Mouse (Mus musculus): Measurements from ENCODE around the gene Ripor1. TPM values are rescaled to one million over a fixed set of nuclear protein-coding genes. Genes with fewer than 3 reads are reported as not detected.

Ripor1 gene
- polyA plus RNA-seq, 1 experiment from 2014 or later: 13.1 TPM

GRCm38 (mm10) chr8:105571810-105572209 lies 33.2 kb upstream of the Ripor1 start:
- Histone ChIP-seq H3K36me3 (ENCODE audit: control insufficient read depth, insufficient read depth, low read length) (no peaks in the 10 kb centered on the region), H3K27ac (replicated peaks; ENCODE audit: low read depth, low read length) (no peak overlapping the region), H3K4me2 (ENCODE audit: low read depth, severe bottlenecking) (no peak overlapping the region), H3K9me3 (ENCODE audit: control insufficient read depth, low read length) (no peaks in the 10 kb centered on the region), H3K9ac (ENCODE audit: low read length) (no peak overlapping the region), H3K4me3 (ENCODE audit: low read depth, low read length) (no peak overlapping the region), H3K4me1 (ENCODE audit: control insufficient read depth, insufficient read depth, low read length) (peaks cover under 1% of the 10 kb centered on the region; the same call in 1 of the 2 replicates), H3K27me3 (ENCODE audit: control insufficient read depth, insufficient read depth, low read length) (no peaks in the 10 kb centered on the region)
- WGBS: 91% methylated on average over 9 of the region's 9 CpGs
- ATAC-seq (ENCODE audit: insufficient number of reproducible peaks, low FRiP score, low TSS enrichment, low read depth) (no peak), DNase-seq (ENCODE audit: low spot score) (no peak)

GRCm38 (mm10) chr8:105573427-105573826 lies 31.6 kb upstream of the Ripor1 start:
- Histone ChIP-seq H3K36me3 (ENCODE audit: control insufficient read depth, insufficient read depth, low read length) (no peaks in the 10 kb centered on the region), H3K4me3 (ENCODE audit: low read depth, low read length) (no peak overlapping the region), H3K9me3 (ENCODE audit: control insufficient read depth, low read length) (no peaks in the 10 kb centered on the region), H3K27me3 (ENCODE audit: control insufficient read depth, insufficient read depth, low read length) (no peaks in the 10 kb centered on the region), H3K9ac (ENCODE audit: low read length) (no peak overlapping the region), H3K4me1 (ENCODE audit: control insufficient read depth, insufficient read depth, low read length) (no peaks in the 10 kb centered on the region), H3K27ac (replicated peaks; ENCODE audit: low read depth, low read length) (no peak overlapping the region), H3K4me2 (ENCODE audit: low read depth, severe bottlenecking) (no peak overlapping the region)
- ATAC-seq (ENCODE audit: insufficient number of reproducible peaks, low FRiP score, low TSS enrichment, low read depth): no peak
- no peak for DNase-seq (ENCODE audit: low spot score)

- no peaks in the 10 kb centered on the region for H3K9me3 ChIP-seq (ENCODE audit: control insufficient read depth, low read length)
- no peak overlapping the region for H3K9ac ChIP-seq (ENCODE audit: low read length)
- H3K27ac ChIP-seq (replicated peaks; ENCODE audit: low read depth, low read length): no peak overlapping the region
- H3K4me3 ChIP-seq (ENCODE audit: low read depth, low read length): no peak overlapping the region
- no peak overlapping the region for H3K4me2 ChIP-seq (ENCODE audit: low read depth, severe bottlenecking)
- H3K36me3 ChIP-seq (ENCODE audit: control insufficient read depth, insufficient read depth, low read length): no peaks in the 10 kb centered on the region
- ATAC-seq (ENCODE audit: insufficient number of reproducible peaks, low FRiP score, low TSS enrichment, low read depth) (no peak), DNase-seq (ENCODE audit: low spot score) (no peak)
- no peaks in the 10 kb centered on the region for H3K27me3 ChIP-seq (ENCODE audit: control insufficient read depth, insufficient read depth, low read length)
- no peaks in the 10 kb centered on the region for H3K4me1 ChIP-seq (ENCODE audit: control insufficient read depth, insufficient read depth, low read length)
- WGBS: 52% methylated on average over 6 of the region's 6 CpGs
These were observed 30.3 kb upstream of the Ripor1 start for GRCm38 (mm10) chr8:105574741-105575140.

- WGBS: 68% methylated on average over 3 of the region's 3 CpGs
These were observed 29.5 kb upstream of the Ripor1 start for GRCm38 (mm10) chr8:105575538-105575937.

GRCm38 (mm10) chr8:105579719-105580118 lies 25.3 kb upstream of the Ripor1 start:
- ATAC-seq (ENCODE audit: insufficient number of reproducible peaks, low FRiP score, low TSS enrichment, low read depth) (no peak), DNase-seq (ENCODE audit: low spot score) (no peak)
- Histone ChIP-seq H3K36me3 (ENCODE audit: control insufficient read depth, insufficient read depth, low read length) (no peaks in the 10 kb centered on the region), H3K4me3 (ENCODE audit: low read depth, low read length) (no peak overlapping the region), H3K9ac (ENCODE audit: low read length) (no peak overlapping the region), H3K4me2 (ENCODE audit: low read depth, severe bottlenecking) (no peak overlapping the region), H3K4me1 (ENCODE audit: control insufficient read depth, insufficient read depth, low read length) (no peaks in the 10 kb centered on the region), H3K9me3 (ENCODE audit: control insufficient read depth, low read length) (no peaks in the 10 kb centered on the region), H3K27ac (replicated peaks; ENCODE audit: low read depth, low read length) (no peak overlapping the region), H3K27me3 (ENCODE audit: control insufficient read depth, insufficient read depth, low read length) (no peaks in the 10 kb centered on the region)
- WGBS: 63% methylated on average over 3 of the region's 3 CpGs

More at GRCm38 (mm10) chr8:105575538-105575937, 29.5 kb upstream of the Ripor1 start:
- Histone ChIP-seq H3K9me3 (ENCODE audit: control insufficient read depth, low read length) (no peaks in the 10 kb centered on the region), H3K4me1 (ENCODE audit: control insufficient read depth, insufficient read depth, low read length) (no peaks in the 10 kb centered on the region), H3K36me3 (ENCODE audit: control insufficient read depth, insufficient read depth, low read length) (no peaks in the 10 kb centered on the region), H3K27ac (replicated peaks; ENCODE audit: low read depth, low read length) (no peak overlapping the region), H3K4me2 (ENCODE audit: low read depth, severe bottlenecking) (no peak overlapping the region), H3K4me3 (ENCODE audit: low read depth, low read length) (no peak overlapping the region), H3K9ac (ENCODE audit: low read length) (no peak overlapping the region), H3K27me3 (ENCODE audit: control insufficient read depth, insufficient read depth, low read length) (no peaks in the 10 kb centered on the region)
- ATAC-seq (ENCODE audit: insufficient number of reproducible peaks, low FRiP score, low TSS enrichment, low read depth) (no peak), DNase-seq (ENCODE audit: low spot score) (no peak)

GRCm38 (mm10) chr8:105592431-105592830 lies 12.6 kb upstream of the Ripor1 start:
- Histone ChIP-seq H3K4me2 (ENCODE audit: low read depth, severe bottlenecking) (no peak overlapping the region), H3K9me3 (ENCODE audit: control insufficient read depth, low read length) (no peaks in the 10 kb centered on the region), H3K4me1 (ENCODE audit: control insufficient read depth, insufficient read depth, low read length) (0 out of 2 replicates have a peak, but pooled peaks cover 8% of the 10 kb centered on the region), H3K27me3 (ENCODE audit: control insufficient read depth, insufficient read depth, low read length) (no peaks in the 10 kb centered on the region), H3K4me3 (ENCODE audit: low read depth, low read length) (no peak overlapping the region), H3K9ac (ENCODE audit: low read length) (no peak overlapping the region), H3K27ac (replicated peaks; ENCODE audit: low read depth, low read length) (no peak overlapping the region), H3K36me3 (ENCODE audit: control insufficient read depth, insufficient read depth, low read length) (no peaks in the 10 kb centered on the region)
- 83% methylated on average over 2 of the region's 2 CpGs for WGBS
- no peak for DNase-seq (ENCODE audit: low spot score)
- ATAC-seq (ENCODE audit: insufficient number of reproducible peaks, low FRiP score, low TSS enrichment, low read depth): no peak

- peak overlapping the region; percentile 33 for H3K4me2 ChIP-seq (ENCODE audit: low read depth, severe bottlenecking)
- WGBS: 16% methylated on average over 15 of the region's 15 CpGs
- DNase-seq (ENCODE audit: low spot score) (peak; percentile 65), ATAC-seq (ENCODE audit: insufficient number of reproducible peaks, low FRiP score, low TSS enrichment, low read depth) (0 out of 2 replicates have a peak, but pooled peaks have one; percentile 58)
- H3K9ac ChIP-seq (ENCODE audit: low read length): peak overlapping the region; percentile 5; the same call in 1 of the 2 replicates
- H3K4me1 ChIP-seq (ENCODE audit: control insufficient read depth, insufficient read depth, low read length): 0 out of 2 replicates have a peak, but pooled peaks cover 8% of the 10 kb centered on the region
- H3K27me3 ChIP-seq (ENCODE audit: control insufficient read depth, insufficient read depth, low read length): no peaks in the 10 kb centered on the region
- peak overlapping the region; percentile 43; the same call in 1 of the 2 replicates for H3K27ac ChIP-seq (replicated peaks; ENCODE audit: low read depth, low read length)
- H3K36me3 ChIP-seq (ENCODE audit: control insufficient read depth, insufficient read depth, low read length): no peaks in the 10 kb centered on the region
- H3K4me3 ChIP-seq (ENCODE audit: low read depth, low read length): no peak overlapping the region
- no peaks in the 10 kb centered on the region for H3K9me3 ChIP-seq (ENCODE audit: control insufficient read depth, low read length)
These were observed 11.2 kb upstream of the Ripor1 start for GRCm38 (mm10) chr8:105593859-105594258.

- DNase-seq (ENCODE audit: low spot score) (no peak), ATAC-seq (ENCODE audit: insufficient number of reproducible peaks, low FRiP score, low TSS enrichment, low read depth) (no peak)
- Histone ChIP-seq H3K9me3 (ENCODE audit: control insufficient read depth, low read length) (no peaks in the 10 kb centered on the region), H3K4me1 (ENCODE audit: control insufficient read depth, insufficient read depth, low read length) (0 out of 2 replicates have a peak, but pooled peaks cover 8% of the 10 kb centered on the region), H3K36me3 (ENCODE audit: control insufficient read depth, insufficient read depth, low read length) (no peaks in the 10 kb centered on the region), H3K4me3 (ENCODE audit: low read depth, low read length) (no peak overlapping the region), H3K4me2 (ENCODE audit: low read depth, severe bottlenecking) (peak overlapping the region; percentile 33; the same call in 1 of the 2 replicates), H3K27ac (replicated peaks; ENCODE audit: low read depth, low read length) (no peak overlapping the region), H3K27me3 (ENCODE audit: control insufficient read depth, insufficient read depth, low read length) (no peaks in the 10 kb centered on the region), H3K9ac (ENCODE audit: low read length) (no peak overlapping the region)
- WGBS: 79% methylated on average over 18 of the region's 18 CpGs
These were observed 10.4 kb upstream of the Ripor1 start for GRCm38 (mm10) chr8:105594451-105595242.
